Mouse (Mus musculus): ENCODE measurements around the gene Mei1. TPM values are rescaled to one million over a fixed set of nuclear protein-coding genes. Genes with fewer than 3 reads are reported as not detected.
"Not testable (repeated sequence)": the region's sequence is repeated elsewhere in the genome, so short reads cannot be mapped to it uniquely, and the experiment has no call there.

Mei1 gene
- total RNA-seq, 4 experiments from 2014 or later = 0.74 to 4.1 (median 2.4) TPM

DNA sequence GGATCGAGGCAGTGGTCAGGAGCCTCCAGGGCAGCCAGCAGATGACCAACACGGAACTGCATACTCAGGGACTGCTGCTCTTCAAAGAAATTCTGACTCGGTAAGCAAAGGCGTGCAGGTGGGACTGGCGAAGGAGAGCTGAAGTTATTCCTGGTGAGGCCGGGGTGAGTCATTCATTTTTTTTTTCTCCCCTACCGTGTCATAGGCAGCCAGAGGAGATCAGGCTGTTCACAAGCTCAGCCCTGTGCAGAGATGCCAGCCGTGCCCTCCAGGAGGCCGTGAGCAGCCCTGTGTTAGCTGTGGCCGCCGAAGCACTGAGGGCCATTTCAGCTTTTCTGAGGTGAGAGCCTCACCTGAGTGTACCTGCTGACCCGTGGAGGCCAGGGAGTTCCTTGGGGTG, 16.3 kb downstream of the Mei1 start:
- DNase-seq = no peak

DNA sequence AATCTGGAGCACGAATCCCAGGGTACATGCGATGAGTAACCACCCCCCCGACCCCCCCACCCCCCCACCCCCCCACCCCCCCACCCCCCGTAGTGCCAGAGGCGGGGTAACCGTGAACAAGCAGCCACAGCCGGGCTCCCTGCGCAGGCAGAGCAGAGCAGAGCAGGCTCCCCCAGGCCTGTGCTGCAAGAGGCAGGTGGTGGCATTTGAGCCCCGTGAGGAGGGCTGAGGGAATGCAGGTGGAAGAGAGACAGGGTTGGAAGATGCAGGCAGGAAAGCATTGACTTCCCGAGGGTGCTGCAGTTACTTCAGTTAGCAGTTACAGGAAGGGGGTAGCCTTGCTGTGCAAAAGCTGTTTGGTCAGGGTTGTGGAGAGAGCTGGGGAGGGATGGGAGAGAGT, 17.5 kb downstream of the Mei1 start:
- no peak for DNase-seq

DNA sequence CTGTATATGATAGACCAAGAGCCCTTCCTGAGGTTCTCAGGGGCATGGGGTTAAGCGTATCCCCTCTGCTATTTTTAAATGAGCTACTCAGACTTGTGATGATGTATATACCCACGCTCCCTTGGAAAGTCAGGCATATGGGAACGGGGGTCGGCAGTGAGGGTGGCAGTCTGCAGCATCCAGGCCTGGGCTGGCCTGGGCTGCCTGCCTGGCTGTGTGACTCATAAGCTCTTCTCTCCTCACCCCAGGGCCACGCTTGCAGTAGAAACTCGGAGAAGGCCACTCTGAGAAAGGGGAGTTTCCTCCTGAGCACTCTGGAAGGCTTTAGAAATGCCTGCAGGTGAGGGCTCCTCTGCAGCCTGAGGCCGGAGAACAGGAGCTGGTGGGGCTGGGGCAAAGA, 21.3 kb downstream of the Mei1 start:
- no peak for DNase-seq

DNA sequence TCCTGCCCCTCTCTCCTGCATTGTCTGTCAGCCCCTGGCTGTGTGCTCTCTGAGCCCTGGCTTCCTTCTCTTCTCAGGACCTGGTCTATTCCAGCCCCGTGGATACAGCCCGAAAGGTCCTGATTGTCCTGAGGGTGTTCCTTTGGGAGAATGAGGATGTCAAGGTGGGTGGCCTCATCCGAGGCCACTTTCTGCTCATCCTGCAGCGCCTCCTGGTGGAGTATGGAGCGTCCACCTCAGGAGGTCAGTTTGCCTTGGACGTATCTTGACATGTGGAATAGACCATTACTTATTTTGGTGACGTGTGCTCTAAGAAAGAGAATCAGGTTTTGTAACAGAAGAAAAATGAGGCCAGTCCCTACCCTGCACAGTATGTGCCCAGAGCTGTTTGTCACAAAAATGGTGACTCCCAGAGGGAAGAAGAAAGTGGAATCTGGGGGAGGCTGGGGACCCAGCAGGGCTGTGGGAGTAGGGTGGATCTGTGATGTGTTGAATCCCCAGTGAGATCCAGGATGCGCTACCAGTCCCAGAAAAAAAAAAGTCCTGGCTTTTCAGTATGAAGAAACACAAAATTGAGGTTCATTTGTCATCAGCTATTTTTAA, 37.3 kb downstream of the Mei1 start:
- no peak for DNase-seq

DNA sequence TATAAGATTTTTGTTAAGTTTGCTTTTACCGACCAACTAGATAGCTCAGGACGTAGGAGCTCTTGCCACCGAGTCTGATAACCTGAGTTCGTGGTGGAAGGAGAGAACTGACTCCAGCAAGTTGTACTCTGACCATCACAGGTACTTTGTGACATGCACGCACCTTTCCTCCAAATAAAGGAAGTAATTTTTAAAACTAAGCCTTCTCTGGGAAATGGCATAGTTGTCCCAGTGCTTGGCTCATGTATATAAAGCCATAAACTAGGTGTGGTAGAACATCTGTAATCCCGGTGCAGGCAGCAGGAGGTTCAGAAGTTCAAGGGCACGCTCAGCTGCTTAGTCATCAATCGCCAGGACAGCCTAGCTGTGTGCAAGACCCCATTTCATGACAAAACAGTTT, 50.7 kb downstream of the Mei1 start:
- no peak for DNase-seq

DNA sequence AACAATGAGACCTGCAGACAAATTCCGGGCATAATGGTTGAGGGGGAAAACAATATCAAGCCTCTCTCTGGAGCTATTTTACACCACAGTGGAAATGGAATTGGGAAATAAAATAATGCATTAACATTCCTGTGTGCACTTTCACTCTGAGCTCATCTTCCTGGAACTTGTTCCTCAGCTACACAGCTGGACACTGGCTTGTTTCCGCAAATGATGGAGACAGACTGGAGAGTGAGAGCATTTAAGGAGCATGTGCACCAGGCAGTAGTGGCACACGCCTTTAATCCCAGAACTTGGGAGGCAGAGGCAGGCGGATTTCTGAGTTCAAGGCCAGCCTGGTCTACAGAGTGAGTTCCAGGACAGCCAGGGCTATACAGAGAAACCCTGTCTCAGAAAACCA, 56.9 kb downstream of the Mei1 start:
- DNase-seq = not testable (repeated sequence)

DNA sequence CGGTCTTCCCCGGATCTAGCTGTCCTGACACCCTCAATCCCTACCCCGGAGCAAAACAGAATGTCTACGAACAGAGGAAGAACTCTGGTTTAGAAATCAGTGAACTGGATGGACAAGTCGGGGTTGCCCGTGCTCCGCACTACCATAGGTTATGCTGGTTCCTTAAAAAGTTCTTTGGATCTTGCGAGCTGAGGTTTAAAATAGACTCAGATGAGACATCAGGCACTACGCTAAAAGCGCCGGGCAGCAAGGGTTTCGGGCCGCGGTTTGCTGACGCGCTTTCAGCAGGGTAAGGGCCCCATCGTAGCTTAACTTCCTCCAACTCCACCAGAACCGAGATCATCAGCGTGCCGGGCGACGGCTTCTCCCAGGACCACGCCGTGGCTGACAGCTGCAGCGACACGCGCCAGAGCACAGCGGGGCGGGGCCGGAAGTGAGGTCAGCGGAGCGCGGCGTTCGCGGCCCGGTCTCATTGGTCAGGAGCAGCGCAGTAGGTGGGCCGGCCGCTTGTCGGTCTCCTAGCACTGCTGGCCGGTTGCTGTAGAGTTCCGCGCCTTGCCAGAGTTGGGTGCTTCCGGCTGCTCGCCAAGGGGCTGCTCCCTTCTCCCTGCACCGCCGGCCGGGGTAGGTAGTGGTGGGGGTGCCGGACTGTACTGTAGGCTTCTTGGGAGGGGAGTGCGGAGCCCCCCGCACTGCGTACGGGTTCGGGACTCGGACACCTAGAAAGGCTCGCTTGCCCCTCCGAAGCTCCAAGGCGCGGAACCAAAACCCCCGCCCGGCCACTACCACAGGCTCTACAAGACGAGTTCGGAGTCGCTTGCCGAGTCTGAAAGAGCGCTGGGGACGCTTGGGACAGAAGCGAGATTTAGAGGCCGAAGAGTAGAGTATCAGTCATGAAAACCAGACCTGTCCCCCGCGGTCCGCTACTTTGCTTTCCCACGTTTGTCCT, 57.9 kb downstream of the Mei1 start, which contains the start of gene Ccdc134:
Gene Ccdc134, plus strand, starts transcription at position 497 of the 949 bp plus-strand sequence.
- peak; percentile 93 for DNase-seq

DNA sequence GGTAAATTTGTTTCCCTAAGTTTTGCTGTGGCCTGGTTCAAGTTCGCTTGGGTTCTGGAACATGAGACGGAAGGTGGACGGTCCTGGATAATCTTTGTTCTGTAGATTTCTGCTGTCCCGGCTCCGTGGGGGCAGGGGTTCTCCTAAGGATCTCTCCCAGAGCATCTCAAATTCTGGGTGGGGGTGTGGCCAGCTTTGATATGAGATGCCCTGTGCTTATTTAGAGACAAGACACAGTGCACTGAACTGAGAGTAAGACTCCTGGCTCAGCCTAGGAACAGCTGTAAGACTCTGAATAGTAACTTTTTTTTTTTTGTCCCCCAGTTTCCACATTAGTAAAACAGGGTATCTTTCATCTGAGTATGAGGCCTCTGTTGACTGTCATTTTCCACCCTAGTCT, 58.6 kb downstream of the Mei1 start:
- no peak for DNase-seq

DNA sequence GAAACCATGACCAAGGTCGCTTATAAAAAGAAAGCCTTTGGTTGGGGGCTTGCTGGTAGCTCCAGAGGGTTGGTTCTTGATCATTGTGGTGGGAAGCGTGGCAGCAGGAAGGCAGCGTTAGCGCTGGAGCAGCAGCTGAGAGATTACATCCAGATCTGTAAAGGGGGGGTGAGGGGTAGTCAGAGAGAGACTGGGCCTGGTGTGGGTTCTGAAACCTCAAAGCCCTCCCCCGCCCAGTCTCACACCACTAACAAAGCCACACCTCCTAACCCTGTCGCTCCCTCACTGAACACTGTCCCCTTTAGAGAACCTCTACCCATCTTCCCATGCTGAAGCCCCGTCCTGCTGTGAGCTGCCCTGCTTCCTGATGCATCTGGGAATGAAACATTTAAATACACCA, 60.8 kb downstream of the Mei1 start:
- no peak for DNase-seq

DNA sequence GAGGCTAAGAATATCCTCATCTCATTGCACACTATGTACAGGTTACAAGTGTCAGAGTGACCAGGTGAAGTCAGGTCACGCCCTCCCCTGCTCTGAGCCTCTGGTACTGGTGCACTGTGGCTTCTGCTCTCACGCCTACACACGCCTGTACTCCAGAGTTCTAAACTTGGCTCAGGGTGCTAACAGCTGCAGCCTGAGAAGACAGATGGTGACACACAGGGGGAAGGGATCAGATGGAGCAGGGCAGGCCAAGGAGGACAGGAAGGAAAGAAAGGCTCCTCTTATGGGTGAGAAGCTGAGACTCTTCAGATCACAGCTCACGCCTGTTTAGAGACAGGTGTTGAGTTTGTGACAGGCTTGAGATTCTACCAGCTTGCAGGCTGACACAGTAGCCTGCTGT, 65.6 kb downstream of the Mei1 start:
- no peak for DNase-seq

DNA sequence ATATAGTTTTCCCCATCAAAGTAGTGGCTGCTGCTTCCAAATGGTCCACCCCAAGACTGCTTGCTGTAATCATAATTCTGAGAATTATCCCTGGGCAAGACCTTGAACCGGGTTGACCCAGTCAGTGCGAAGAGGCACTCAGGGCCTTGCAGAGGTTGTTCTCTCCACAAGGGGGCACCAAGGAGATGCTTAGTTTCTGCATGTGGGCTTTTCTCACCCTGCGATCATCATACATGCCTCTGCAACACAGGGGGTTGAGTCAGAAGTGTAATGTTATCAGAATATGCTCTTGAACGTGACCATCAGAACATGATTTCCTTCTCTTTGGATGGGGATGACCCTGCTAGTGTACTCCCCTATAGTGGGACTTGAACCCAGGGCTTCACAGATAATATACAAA, 68.8 kb downstream of the Mei1 start:
- peak; percentile 47 for DNase-seq

DNA sequence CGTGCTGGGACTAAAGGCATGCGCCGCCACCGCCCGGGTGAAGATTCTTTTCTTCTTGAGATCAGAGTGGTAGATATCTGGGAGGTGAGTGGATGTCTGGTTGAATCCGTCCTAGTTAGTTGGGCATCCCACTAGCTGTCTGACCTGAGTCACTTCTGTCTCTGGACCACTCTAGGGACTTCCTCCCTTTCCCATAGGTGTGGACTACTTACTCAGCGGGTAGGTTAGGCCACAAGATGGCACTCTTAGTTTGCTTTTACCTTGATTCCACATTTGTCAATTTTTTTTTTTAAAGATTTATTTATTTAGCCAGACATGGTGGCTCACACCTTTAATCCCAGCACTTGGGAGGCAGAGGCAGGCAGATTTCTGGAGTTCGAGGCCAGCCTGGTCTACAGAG, 69.4 kb downstream of the Mei1 start:
- DNase-seq = no peak

DNA sequence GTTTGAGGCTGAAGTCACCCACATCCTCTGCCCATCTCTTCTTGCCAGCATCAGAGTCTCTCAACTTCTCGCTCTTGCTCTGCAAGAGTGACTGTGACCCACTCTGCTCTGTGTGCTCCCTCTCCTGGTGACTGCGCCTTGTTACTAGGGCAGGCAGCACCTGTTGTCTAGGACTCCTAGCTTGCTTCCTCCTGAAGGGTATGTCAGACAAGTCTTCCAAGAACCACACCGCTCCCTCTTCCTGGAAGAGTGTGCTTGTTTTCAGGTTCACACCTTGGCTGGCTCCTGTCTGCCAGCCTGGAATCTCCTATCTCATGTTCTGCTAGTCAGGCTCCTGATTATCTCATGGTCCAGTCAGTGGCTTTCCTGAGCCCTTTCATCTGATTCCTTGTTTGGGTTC, 70.6 kb downstream of the Mei1 start:
- DNase-seq = no peak

DNA sequence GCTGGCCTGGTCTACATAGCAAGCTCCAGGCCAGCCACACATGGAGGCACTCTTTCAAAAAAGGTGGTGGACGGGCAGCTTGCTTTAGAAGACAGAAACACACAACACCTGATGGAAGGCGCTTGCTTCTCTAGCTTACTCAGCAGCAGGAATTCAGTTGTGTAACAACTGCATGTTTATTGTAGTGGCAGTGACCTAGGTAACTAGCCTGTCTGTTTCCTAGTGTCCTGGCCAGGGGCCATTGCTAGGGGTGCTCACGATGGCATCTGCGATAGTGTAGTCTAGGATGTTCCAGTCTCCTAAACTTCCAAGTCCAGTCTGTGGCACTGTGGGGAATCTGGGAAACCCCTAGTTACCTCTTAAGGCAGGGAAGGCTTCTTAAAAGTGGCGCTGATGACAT, 74.4 kb downstream of the Mei1 start:
- no peak for DNase-seq

DNA sequence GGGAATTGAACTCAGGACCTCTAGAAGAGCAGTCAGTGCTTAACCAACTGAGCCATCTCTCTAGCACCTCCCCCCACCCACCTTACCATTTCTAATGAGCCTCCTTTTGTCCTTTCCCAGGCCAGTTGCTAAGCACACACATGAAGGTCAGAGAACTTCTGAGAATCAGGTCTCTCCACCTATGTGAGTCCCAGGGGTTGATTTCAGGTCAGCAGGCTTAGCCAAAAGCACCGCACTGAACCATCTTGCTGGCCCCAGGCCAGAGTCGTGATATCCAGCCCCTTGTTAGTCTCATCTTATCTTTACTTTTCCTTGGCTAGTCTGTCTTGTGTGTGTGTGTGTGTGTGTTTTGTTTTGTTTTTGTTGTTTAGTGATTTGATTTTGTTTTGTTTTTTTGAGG, 75.6 kb downstream of the Mei1 start:
- no peak for DNase-seq

DNA sequence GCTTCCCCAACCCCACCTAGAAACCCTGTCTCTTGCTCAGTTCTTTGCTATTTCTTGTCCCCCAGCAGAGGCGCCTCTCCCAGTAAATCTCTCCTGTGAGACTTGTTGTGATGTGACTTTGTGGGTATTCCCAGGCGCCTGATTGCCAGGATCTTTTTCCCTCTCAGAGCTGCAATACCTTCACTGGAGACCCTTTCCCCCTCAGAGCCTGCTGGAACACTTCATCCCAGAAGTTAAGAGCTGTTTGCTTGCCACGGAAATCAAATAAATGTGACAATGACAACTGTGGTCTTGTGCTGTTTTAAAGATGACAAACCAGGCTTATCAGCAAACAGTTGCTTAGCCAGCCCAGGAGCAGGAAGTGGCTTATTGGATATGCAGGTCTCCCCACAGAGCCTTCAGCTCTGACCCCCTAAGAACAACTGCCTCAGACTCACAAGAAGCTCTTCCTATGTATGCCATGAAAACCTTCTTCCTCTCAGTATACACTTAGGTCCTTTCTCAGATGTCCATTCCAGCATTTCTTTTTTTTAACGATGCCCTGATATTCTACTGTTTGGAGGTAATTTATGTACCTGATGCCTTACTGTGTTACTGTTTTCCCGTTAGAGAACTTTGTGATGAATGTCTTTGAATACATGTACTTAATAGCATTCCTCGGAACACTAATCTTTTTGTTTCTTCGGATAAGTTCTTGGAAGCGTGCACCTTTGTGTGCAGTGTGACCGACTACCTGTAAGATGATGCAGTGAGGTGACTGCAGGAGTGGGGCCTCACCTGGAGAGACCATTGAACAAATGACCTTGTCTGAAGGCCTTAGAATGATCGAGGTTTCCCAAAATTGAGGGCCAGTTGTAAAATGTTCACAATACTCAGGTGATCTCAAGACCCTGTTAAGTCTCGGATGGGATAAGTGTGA, 76.3 kb downstream of the Mei1 start:
- DNase-seq = no peak

DNA sequence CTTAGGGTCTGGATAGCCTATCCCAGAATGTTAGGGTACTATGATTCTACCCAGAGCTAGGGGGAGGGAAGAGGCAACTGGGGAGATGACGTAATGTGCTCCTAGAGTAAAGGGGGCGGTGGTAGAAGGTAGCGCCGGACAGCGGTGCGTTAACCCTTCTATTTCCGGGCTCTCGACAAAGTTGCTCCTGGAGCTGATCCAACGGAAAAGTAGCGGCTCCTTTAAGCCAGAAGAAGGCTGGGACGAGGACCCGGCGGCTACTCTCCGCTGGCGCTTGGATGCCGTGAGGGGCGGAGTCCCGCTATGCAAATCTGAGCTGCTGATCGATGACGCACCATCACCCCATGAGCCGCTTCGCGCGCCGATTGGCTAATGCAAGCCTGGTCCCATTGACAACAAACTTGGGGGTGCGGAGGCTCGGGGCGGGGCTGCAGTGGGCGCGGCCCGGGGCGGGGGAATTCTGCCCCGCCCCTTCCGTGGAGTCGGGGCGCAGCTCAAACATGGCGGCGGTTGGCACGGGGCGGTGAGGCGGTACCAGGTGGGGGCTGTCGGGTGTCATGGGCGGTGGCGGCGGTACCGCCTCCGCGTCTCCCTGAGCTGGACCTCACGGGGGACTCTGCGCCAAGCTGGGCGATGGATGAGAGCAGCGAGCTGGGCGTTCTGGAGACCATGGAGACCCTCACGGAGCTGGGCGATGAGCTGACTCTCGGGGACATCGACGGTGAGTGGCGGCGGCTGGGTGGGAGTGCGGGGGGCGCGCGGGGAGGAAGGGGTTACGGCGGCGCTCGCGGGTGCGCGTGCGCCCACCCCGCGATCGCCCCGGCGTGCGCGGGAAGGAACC, 77.2 kb downstream of the Mei1 start, which contains the start of gene Srebf2:
Gene Srebf2, plus strand, starts transcription at position 412 of the 841 bp plus-strand sequence.
- peak; percentile 99 for DNase-seq

DNA sequence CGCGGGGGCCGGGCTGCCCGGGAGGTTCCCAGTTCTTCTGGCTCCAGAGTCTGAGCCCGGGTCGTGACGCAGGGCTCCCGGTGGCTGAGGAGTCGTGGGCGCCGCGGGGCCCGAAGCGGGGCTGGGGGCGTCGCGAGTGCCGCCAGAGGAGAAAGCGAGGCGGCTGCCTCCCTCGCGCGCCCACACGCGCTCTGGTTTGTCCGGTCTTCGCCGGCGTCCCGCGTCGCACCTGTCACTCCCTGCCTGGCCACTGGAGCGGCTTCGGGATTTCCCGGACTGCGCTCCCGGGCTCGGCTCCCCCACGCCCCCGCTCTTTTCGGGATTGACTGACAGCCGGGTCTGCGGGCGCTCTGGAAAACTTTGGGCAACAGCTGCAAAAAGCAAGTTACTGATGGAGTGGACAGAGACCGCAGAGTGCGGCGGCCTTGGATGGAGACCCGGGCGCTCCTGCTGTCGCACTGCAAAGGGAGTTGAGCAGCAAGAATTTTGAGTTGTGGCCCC, 77.9 kb downstream of the Mei1 start:
- peak; percentile 41 for DNase-seq

DNA sequence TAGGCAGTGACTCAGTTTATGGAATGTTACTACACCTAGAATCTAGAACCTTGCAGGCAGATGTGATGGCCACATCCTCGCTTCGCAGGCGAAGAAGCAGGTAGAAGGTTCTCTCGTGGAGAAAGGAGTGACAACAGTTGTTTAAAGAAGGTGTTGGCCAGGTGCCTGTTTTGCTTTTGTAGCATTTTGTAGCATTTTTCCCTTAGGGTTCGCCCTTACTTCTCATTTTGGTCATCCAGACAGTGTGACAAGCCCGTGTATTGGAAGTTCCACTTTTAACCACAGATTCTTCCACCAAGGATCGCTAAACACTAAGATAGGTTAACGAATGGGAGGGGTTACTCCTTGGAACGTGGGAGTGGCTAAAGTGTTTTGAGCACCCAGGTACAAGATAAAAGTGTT, 78.7 kb downstream of the Mei1 start:
- DNase-seq = no peak

DNA sequence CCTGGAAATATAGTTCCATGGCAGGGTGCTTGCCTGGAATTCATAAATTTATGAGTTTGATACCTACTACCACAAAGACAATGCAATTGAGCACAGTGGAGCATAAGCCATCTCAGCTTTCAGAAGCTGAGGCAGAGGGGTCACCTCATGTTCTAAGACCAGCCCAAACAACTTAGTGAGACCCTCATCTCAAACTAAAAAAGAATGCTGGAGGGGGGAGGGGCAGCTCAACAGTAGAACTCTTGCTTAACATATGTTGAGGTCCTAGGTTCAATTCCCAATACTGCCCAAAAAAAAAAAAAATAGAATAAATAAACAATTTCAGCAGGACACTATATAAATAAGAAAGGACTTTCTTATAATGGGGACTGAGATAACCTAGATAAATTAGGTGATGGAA, 80.2 kb downstream of the Mei1 start:
- DNase-seq = no peak

DNA sequence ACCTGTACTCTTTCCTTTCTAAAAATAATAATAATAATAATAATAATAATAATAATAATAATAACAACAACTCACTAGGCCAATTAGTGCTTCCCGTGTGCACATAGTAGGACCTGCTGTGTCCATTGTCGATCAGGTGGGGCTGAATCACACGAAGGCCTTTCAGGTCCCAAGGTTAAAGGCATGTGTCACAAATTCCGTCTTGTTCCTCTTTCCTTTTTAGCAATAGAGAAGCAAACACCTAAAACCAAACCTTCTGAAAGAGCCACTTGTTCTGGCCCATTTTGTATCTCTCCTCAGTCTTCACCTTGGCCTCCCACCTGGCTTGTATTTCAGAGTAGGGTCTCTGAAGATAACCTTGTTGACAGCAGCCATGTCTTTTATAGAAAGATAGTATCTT, 81.4 kb downstream of the Mei1 start:
- DNase-seq = no peak

DNA sequence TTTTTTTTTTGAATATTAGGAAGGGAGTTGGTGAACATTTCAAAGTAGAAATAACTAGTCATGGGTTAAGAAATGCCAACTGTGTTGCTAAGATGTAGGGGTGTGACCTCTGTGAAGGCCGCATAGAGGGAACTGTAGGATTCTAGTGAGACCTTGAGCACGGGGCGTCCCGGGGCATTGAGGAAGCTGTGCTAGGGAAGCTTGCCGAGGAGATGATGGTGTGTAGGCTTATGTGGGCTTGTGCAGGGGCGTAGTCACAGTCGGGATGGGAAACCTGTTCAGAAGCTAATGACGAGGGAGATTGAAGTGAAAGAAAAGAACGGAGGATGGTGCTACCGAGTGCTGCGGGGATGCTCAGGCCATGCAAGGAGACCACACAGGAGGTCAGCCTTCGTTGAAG, 82.2 kb downstream of the Mei1 start:
- no peak for DNase-seq

Data from adrenal gland, adult 8-10 months (tissue).